8 mouse cellular contexts compared by ENCODE assay signal in the genomic region with DNA sequence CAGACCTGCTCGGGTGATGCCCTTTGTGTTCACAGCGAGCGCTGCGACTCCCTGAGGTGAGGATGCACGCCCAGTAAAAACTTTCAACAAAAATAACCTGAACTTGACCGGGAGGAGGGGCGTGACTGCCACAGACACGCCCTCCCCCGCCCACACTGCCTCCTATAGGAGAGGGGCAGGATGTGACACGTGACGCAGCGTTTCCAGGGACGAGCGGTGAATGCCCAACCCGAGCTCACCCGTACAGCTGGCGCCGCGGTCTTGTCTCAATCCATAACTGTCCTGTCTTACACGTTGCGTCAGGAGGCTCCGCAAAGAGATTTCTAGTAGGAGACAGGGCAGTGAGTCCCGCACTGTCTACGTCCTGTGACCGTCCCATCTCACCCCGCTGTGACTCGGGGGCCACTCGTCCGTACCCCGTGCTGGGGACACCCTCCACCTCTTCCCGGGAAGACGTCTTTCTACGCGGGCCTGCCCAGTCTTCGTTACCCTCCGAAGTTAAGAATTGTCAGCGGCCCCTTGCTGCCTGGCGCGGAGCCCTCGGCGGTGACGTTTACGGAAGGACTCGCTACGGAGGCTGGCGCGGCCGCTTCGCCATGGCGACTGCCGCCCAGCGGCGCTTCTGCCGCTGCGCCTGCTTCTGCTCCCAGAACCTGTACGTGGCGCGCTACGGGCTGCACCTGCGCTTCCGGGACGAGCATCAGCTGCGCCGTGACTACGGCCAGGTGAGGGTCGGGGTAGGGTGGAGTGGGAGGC. TPM values are rescaled to one million over a fixed set of nuclear protein-coding genes. Genes with fewer than 3 reads are reported as not detected.
DNase-seq lines count a peak whose midpoint lies in the region; ATAC-seq lines count a peak whose summit lies in the region.

A gene (plus strand): TSS at position 556 of the 756 bp plus-strand sequence.

- peak within 1 kb of the TSS; percentile 71 for H3K27ac ChIP-seq in hindbrain, embryonic 11.5 days (ENCODE audit: low read depth, low read length)

- peak within 1 kb of the TSS; percentile 85 for H3K4me2 ChIP-seq in hindbrain, embryonic 11.5 days (replicated peaks; ENCODE audit: low read depth, low read length)

- no peaks in the 10 kb centered on the region for H3K36me3 ChIP-seq in hindbrain, embryonic 11.5 days (ENCODE audit: control insufficient read depth, insufficient read depth, low read length)

- no peaks in the 10 kb centered on the region for H3K27me3 ChIP-seq in hindbrain, embryonic 11.5 days (ENCODE audit: control insufficient read depth, insufficient read depth, low read length)

- ATAC-seq in hindbrain, embryonic 11.5 days (ENCODE audit: low FRiP score), result peak; percentile 97

- peak; percentile 98 for DNase-seq in Muller cell, postnatal 12 days (ENCODE audit: inconsistent ontology term)
- DNase-seq in cerebellum, adult 9-11 months, result peak; percentile 94
- peak; percentile 87 to 95 for DNase-seq in frontal cortex, adult 2 months (ENCODE audit: extremely low spot score in 1 of 2, low spot score in 1 of 2)
- DNase-seq in hindbrain, embryonic 11.5 days (ENCODE audit: low spot score), result peak; percentile 97
- DNase-seq in layer of hippocampus, postnatal 10 days (ENCODE audit: low spot score in 2 of 2), result peak; percentile 97 to 98
- DNase-seq in lung, postnatal 10 days, result peak; percentile 97
- peak; percentile 93 for DNase-seq in ovary, postnatal 36 days (ENCODE audit: low spot score)
- peak; percentile 95 for DNase-seq in thymus, postnatal 25 days

- WGBS in hindbrain, embryonic 11.5 days, result under 1% methylated on average over 66 of the region's 66 CpGs

- peaks cover 11% of the 10 kb centered on the region for H3K4me1 ChIP-seq in hindbrain, embryonic 11.5 days (replicated peaks; ENCODE audit: control insufficient read depth, insufficient read depth, low read length)

- H3K9ac ChIP-seq in hindbrain, embryonic 11.5 days (ENCODE audit: low read depth, low read length), result peak within 1 kb of the TSS; percentile 72

- no peaks in the 10 kb centered on the region for H3K9me3 ChIP-seq in hindbrain, embryonic 11.5 days (ENCODE audit: control insufficient read depth, low read length)

- peak within 1 kb of the TSS; percentile 72 for H3K4me3 ChIP-seq in hindbrain, embryonic 11.5 days (ENCODE audit: low read depth, low read length)

RNA-seq across cellular contexts. Expression of the gene that starts here (rescaled TPM):
- 43.2 and 45.3 TPM in 2 replicates for polyA plus RNA-seq in frontal cortex, adult 2 months (2012; rRNA removed)
- 13.1 and 13.3 TPM in 2 replicates for polyA plus RNA-seq in hindbrain, embryonic 11.5 days (2014; fragmentation: Nextera tagmentation; extraction: Ambion mirVana)
- total RNA-seq in layer of hippocampus, postnatal 10 days (2021), result 10 to 100 TPM; 30.8 to 37.0 TPM

Comparison
In these comparisons a context has a peak if more than half of its experiments do, and no peak if none do; other contexts are left out.
1. Peak in every context shown above with its lines: DNase-seq, ATAC-seq, H3K4me3 ChIP-seq and H3K27ac ChIP-seq.